Mouse (Mus musculus) heart, adult 8-10 months (tissue): ENCODE data around the gene Mroh2a. TPM values are rescaled to one million over a fixed set of nuclear protein-coding genes. Genes with fewer than 3 reads are reported as not detected.

Source experiments
- DNase-seq: peaks from one replicate; pipeline ENCODE4 v3.0.0; 2022; ENCODE audit warnings: low spot score
- total RNA-seq, 4 experiments: library from RNA; stranded (reverse); gene quantifications; 2 replicates each; pipeline ENCODE4 v1.2.4; 2022

Gene Mroh2a
- total RNA-seq, 4 experiments from 2014 or later, result 0.35 TPM; not detected in 3

GRCm38 (mm10) chr1:88276524-88277097, 49.8 kb downstream of the Mroh2a start:
- DNase-seq, result no peak

- DNase-seq, result peak; percentile 100
Measured at GRCm38 (mm10) chr1:88277098-88277817, 50.5 kb downstream of the Mroh2a start, which contains the start of the genes Hjurp and Trpm8. Gene Hjurp (minus strand): TSS chr1:88277633. Gene Trpm8 (plus strand): TSS chr1:88277661.

- no peak for DNase-seq
Measured at GRCm38 (mm10) chr1:88277818-88278511, 51.2 kb downstream of the Mroh2a start.

DNA sequence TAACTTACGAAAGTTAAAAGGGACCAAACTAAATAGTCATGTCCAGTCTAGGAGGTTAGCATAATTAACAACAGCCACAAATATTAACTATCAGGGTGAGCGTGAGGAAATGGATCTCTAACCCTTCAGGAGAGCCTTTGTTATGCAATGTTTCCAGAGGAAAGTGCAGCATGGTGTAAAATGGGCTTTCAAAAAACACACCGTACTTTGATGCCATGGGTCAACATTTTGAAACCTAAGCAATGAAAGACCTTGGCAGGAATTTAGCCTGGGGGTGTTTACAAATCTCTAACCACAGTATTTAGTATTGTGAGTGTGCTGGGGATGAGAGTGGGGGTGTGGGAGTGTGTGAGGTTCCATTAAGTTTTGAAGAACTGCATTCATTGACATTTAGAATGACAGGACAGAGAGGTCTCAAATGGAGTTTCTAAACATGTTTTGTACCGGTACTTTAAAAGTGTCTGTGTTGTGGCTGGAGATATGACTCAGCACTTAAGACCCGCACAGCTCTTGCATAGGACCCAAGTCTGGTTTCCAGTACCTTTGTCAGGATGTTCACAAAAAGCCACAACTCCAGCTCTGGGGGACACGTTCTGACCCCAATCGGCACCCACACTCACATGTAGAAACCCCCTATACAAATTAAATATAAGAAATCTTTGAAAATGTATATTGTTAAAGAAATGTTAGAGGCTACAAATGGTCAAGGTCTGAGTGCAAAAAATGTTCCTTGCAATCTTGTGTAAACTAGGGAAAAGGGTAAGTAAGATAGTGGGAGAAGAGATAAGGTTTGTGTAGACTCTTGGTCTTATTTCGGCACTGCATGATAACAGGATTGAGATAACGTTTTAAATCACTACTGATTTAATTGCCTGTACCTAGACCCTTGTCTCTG, 52.6 kb downstream of the Mroh2a start:
- DNase-seq, result no peak

- DNase-seq, result no peak
Measured at GRCm38 (mm10) chr1:88280006-88280690, 53.4 kb downstream of the Mroh2a start.

- DNase-seq, result no peak
Measured at GRCm38 (mm10) chr1:88282301-88282700, 55.5 kb downstream of the Mroh2a start.

GRCm38 (mm10) chr1:88283376-88284227, 56.8 kb downstream of the Mroh2a start:
- DNase-seq, result no peak

DNA sequence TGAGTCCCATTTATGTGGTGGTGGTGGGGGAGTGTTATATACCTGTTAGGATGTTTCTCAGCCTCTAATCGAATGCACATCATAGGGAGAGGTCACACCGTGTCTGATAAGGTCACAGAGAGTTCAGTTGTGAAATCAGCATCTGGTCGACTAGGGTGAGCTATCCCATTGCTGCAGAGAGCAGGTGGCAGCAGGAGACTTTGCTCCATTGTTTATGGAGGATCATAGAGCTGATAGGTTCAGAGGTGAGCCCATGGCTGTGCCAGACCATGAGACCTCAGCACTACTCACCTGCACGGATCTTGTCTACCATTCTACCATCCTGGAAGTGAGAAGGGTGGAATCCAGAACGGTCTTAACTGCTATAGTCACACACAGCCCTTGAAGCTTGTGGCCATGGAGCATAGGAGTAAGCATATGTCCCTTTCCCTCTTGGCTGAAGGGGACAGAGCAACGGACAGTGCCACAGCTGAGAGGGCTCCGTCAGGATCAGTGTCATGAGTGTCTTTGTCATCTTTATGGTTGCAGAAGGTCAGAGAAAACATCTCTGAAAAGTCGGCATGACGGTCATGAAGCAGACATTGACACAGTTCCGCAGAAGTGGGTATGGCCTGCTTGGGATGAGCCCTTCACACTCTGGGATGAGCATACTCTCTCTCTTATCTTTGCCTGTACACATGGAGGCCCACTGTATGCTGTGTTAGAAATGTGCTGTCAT, 57.6 kb downstream of the Mroh2a start:
- no peak for DNase-seq

DNA sequence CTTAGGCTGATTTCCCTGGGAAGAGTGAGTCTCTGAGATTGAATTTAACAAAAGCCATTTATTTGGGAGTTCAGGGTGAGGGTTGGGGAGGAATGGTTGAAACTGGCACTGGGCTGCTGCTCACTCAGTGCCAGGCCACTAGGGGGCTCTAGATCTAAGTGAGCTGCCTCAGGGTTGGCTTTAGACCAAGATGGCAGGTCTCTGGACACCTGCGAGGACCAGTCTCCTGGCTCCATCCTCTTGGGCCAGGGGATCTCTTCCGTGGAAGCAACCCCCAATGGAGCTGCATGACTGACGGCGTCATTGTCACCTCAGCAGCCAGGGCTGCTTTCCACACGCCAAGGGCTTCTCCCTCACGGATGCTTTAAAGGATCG, 58.1 kb downstream of the Mroh2a start:
- no peak for DNase-seq

GRCm38 (mm10) chr1:88285652-88286051, 58.9 kb downstream of the Mroh2a start:
- DNase-seq, result no peak

DNA sequence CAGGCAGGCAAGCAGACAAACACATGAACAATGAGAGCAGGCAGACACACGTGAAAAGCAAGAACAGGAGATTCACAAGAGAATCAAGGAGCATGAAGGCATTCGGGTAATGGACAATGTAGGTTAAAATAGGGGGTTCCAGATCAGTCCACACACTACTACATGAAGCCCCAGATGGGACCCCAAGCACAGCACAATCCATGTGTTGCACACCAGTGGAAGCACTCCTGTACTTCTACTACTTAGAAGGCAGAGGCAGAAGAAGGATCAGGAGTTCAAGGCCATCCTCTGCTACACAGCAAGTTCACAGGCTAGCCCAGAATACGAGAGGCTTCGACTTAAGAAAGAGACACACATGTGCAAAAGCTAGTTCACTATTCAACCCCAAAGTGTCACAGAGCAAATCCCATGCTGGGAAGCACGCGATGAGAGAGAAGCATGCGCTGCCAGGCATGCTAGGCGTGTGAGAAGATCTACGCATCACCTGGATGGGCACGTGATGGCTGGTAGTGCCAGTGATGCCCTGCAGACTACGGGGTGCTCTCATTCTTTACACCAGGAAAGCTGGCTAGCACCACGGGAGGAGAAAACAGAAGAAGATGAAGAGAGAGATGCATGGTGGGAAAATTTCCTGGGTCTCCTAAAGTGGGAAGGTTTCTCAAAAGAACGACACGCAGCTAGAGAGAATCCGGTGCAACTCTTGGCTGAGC, 59.5 kb downstream of the Mroh2a start:
- DNase-seq, result no peak

DNA sequence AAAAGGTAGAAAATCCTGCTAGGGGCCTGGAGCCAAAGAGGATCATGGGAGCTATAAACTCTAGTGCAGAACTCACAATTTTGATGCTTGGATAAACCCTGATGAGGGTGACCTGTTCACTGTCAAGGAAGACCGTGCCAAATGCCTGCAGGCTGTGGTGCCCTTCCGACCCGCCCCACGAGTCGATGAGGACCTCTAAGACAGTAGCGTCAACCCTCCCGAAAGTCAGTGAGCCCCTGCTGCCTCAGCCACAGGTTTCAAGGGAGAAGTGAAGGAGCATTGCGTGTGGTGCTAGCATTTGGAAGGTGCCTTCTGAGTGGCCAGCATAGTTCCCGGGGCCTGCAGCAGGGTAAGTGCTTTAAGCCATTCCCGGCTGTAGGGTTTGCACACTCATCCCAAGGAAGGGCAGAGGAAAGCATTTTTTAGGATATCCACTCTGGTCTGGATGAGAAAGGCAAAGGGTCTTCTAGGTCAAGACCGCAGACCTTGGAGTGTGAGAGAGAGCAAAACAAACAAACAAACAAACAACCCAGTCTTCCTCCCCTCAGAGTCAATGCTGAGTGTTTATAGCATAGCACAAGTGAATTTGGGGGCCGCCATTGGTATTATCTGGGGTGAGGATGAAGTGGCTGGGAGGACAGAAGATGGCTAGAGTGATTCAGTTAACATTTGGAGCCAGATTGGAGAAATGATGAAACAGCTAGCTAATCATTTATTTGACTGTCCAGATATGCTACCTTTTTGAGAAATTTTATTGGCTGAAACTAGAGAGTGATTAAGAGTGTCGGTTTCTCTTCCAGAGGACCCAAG, 60.3 kb downstream of the Mroh2a start:
- no peak for DNase-seq

DNA sequence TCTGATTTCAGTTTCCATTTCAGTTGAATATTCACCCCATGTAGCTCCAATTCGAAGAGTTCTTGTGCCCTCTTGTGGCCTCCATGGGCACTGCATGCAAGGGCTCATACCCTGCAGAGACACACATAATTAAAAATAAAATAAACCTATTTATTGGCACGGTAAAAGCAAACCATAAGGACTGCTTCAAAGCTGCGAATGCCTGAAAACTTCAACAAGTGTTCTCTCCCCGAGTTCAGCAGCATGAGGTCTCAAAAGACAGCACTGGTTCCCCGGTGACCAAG, 60.9 kb downstream of the Mroh2a start:
- no peak for DNase-seq

GRCm38 (mm10) chr1:88288056-88288788, 61.4 kb downstream of the Mroh2a start:
- DNase-seq, result no peak

DNA sequence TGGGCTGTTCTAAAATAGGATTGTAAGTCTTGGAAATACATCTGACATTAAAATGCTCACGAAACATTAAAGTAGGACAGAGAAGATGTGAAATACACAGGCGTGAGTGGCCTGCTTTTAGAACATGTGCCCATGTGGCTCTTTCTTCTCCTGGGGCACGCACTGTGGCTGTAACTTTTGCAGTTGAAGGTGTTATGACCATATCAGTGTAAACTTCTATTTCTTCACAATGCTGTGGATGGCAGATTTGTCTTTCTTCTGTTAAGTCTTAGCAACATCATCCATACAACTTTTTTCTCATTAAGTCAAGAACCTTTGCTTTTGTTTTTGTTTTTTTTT, 62.0 kb downstream of the Mroh2a start:
- DNase-seq, result no peak

DNA sequence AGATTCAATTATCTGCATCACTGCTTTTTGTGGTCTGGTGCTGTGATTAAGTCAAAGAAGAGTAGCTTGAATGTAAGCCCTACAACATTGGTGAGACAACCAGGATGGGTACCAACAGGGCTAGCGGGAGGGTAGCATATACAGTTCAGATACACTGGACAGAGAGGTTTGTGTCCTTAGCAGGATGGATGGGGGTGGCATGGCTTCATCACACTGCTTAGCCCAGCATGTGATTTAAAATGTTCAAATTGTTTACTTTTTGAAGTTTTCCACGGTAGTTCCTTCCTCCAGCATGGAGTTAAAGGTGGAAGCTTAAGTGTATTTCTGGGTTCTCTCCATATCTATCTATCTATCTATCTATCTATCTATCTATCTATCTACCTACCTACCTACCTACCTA, 62.4 kb downstream of the Mroh2a start:
- DNase-seq, result no peak

DNA sequence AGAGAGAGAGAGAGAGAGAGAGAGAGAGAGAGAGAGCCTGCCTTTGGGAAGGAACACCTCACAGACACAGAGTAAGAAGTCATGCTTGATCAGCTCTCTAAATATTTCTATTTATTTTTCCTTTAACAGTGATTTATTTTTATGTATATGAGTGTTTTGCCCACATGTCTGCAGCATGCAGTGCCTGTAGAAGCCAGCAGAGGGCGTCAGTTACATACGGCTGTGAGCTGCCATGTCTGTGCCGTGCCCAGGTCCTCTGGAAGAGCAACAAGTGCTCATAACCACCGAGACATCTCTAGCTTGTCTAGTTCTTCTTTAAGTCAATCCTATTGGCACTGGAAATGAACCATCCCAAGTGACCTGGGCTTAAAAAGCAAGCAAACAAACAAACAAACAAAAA, 63.1 kb downstream of the Mroh2a start:
- DNase-seq, result no peak

GRCm38 (mm10) chr1:88290511-88290910, 63.7 kb downstream of the Mroh2a start:
- no peak for DNase-seq
